16 mouse cellular contexts compared by ENCODE assay signal in the genomic region with DNA sequence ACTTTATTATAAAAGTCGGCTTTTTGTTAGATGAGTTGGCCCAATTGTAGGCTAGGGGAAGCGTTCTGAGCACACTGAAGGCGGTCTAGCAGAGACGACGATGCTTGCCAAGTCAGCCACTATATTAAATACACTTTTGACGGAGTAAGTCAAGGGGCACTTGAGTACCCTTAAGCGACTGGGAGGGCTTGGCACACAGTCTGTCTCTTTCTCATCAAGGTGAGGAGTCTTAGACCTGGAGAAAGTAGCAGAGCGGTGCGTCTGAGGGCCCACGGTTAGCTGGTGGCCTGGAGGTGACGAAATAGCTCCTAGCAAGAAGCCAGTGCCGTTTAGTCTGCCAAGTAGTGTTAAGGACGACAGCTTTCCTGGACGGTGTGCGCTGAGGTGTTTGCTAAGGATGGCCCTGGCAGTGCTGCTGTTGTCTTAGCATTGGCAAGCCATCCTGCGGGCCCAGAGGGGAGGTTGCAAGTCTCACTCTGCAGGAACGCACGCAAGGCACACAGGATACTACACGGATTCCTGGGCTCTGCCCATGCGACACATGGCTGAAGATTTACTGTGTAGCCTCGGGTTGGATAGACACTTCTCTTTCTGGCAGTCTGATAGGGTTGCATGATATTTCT. TPM values are rescaled to one million over a fixed set of nuclear protein-coding genes. Genes with fewer than 3 reads are reported as not detected.
DNase-seq lines count a peak whose midpoint lies in the region; ATAC-seq and TF ChIP-seq lines count a peak whose summit lies in the region.
"Had no signal": no experiment of that assay in that cellular context is flagged by ENCODE, and none has a peak within 500 bp of the region (broad histone marks: within the 10 kb centered on the region; RNA-seq: fewer than 3 reads in every experiment).

No protein-coding gene starts in this region.

- no peak overlapping the region for H3K4me2 ChIP-seq in kidney, embryonic 14.5 days (replicated peaks; ENCODE audit: low read depth, low read length)
- H3K4me2 ChIP-seq in lung, embryonic 16.5 days (ENCODE audit: low read depth, low read length): no peak overlapping the region
- no peak overlapping the region for H3K4me2 ChIP-seq in forebrain, embryonic 11.5 days (ENCODE audit: low read depth, low read length, severe bottlenecking)
- H3K4me2 ChIP-seq: hindbrain, embryonic 15.5 days; limb, embryonic 12.5 days; neural tube, embryonic 15.5 days had no signal

- no peaks in the 10 kb centered on the region for H3K27me3 ChIP-seq in kidney, embryonic 14.5 days (ENCODE audit: control insufficient read depth, insufficient read depth, low read length)
- H3K27me3 ChIP-seq in E14TG2a.4 (ENCODE audit: insufficient read depth, low read length): no peaks in the 10 kb centered on the region; the same call in 1 of the 2 replicates
- no peaks in the 10 kb centered on the region for H3K27me3 ChIP-seq in lung, embryonic 16.5 days (ENCODE audit: control insufficient read depth, insufficient read depth, low read depth, low read length)
- H3K27me3 ChIP-seq in forebrain, embryonic 11.5 days (ENCODE audit: control insufficient read depth, insufficient read depth, low read length): no peaks in the 10 kb centered on the region
- H3K27me3 ChIP-seq: hindbrain, embryonic 15.5 days; limb, embryonic 12.5 days; neural tube, embryonic 15.5 days had no signal

- H3K9ac ChIP-seq in kidney, embryonic 14.5 days (ENCODE audit: low read depth, low read length): no peak overlapping the region
- no peak overlapping the region for H3K9ac ChIP-seq in lung, embryonic 16.5 days (ENCODE audit: low read length)
- no peak overlapping the region for H3K9ac ChIP-seq in forebrain, embryonic 11.5 days (ENCODE audit: low read length)
- H3K9ac ChIP-seq: forebrain, postnatal 0 days; hindbrain, embryonic 15.5 days; limb, embryonic 12.5 days; neural tube, embryonic 15.5 days had no signal

- DNase-seq in kidney, adult 18-20 months: no peak
- DNase-seq in adipocyte (ENCODE audit: low spot score): peak; percentile 77
- DNase-seq in forebrain, embryonic 11.5 days (ENCODE audit: low spot score): no peak
- DNase-seq: cerebellum, postnatal 25 days; forebrain, postnatal 0 days; heart, postnatal 10 days; layer of hippocampus, postnatal 36 days; retina, postnatal 1 day had no signal

- H3K9me3 ChIP-seq in kidney, embryonic 14.5 days (ENCODE audit: control insufficient read depth, low read length): no peaks in the 10 kb centered on the region
- peaks cover 10% of the 10 kb centered on the region for H3K9me3 ChIP-seq in E14TG2a.4 (ENCODE audit: low read length)
- H3K9me3 ChIP-seq in lung, embryonic 16.5 days (ENCODE audit: control insufficient read depth, low read length): no peaks in the 10 kb centered on the region
- no peaks in the 10 kb centered on the region for H3K9me3 ChIP-seq in forebrain, embryonic 11.5 days (ENCODE audit: control insufficient read depth, low read length)
- H3K9me3 ChIP-seq: hindbrain, embryonic 15.5 days; neural tube, embryonic 15.5 days had no signal

- H3K4me3 ChIP-seq in kidney, embryonic 14.5 days (ENCODE audit: low read length): no peak overlapping the region
- peak overlapping the region; percentile 41; the same call in 1 of the 2 replicates for H3K4me3 ChIP-seq in E14TG2a.4 (replicated peaks; ENCODE audit: low read length)
- H3K4me3 ChIP-seq in lung, embryonic 16.5 days (ENCODE audit: low read length): no peak overlapping the region
- no peak overlapping the region for H3K4me3 ChIP-seq in forebrain, embryonic 11.5 days (ENCODE audit: low read depth, low read length)
- H3K4me3 ChIP-seq: hindbrain, embryonic 15.5 days; limb, embryonic 12.5 days; neural tube, embryonic 15.5 days had no signal

- no peak for TF ChIP-seq CTCF in E14TG2a.4 (conservative IDR thresholded peaks at IDR 0.05; ENCODE audit: low read length)

- WGBS in kidney, embryonic 14.5 days: 62% methylated on average over 21 of the region's 21 CpGs
- 54% methylated on average over 21 of the region's 21 CpGs for WGBS in lung, embryonic 16.5 days
- WGBS in forebrain, embryonic 11.5 days: 92% methylated on average over 21 of the region's 21 CpGs

- H3K4me1 ChIP-seq in kidney, embryonic 14.5 days (ENCODE audit: control insufficient read depth, insufficient read depth, low read length): peaks cover 32% of the 10 kb centered on the region
- peaks cover 25% of the 10 kb centered on the region for H3K4me1 ChIP-seq in E14TG2a.4 (replicated peaks; ENCODE audit: low read depth, low read length)
- peaks cover 15% of the 10 kb centered on the region for H3K4me1 ChIP-seq in lung, embryonic 16.5 days (replicated peaks; ENCODE audit: control insufficient read depth, insufficient read depth, low read length)
- peaks cover 14% of the 10 kb centered on the region for H3K4me1 ChIP-seq in forebrain, embryonic 11.5 days (replicated peaks; ENCODE audit: control insufficient read depth, insufficient read depth, low read length)

- ATAC-seq in kidney, embryonic 14.5 days (ENCODE audit: low FRiP score, low TSS enrichment): peak; percentile 74; the same call in 1 of the 2 replicates
- peak; percentile 89 for ATAC-seq in lung, embryonic 16.5 days (ENCODE audit: low read depth)
- no peak for ATAC-seq in forebrain, embryonic 11.5 days (replicated peaks; ENCODE audit: low FRiP score)
- no peak for ATAC-seq in inflammation-experienced regulatory T-cells, adult 6 months
- ATAC-seq: forebrain, postnatal 0 days had no signal

- H3K36me3 ChIP-seq in kidney, embryonic 14.5 days (ENCODE audit: control insufficient read depth, insufficient read depth, low read length): 0 out of 2 replicates have a peak, but pooled peaks cover 4% of the 10 kb centered on the region
- no peaks in the 10 kb centered on the region for H3K36me3 ChIP-seq in E14TG2a.4 (ENCODE audit: insufficient read depth, low read length)
- no peaks in the 10 kb centered on the region for H3K36me3 ChIP-seq in lung, embryonic 16.5 days (ENCODE audit: control insufficient read depth, insufficient read depth, low read length)
- H3K36me3 ChIP-seq in forebrain, embryonic 11.5 days (ENCODE audit: control insufficient read depth, insufficient read depth, low read length): no peaks in the 10 kb centered on the region
- H3K36me3 ChIP-seq: hindbrain, embryonic 15.5 days; neural tube, embryonic 15.5 days had no signal

- H3K27ac ChIP-seq in kidney, embryonic 14.5 days (ENCODE audit: low read depth, low read length): no peak overlapping the region
- H3K27ac ChIP-seq in lung, embryonic 16.5 days (ENCODE audit: low read length): no peak overlapping the region
- no peak overlapping the region for H3K27ac ChIP-seq in forebrain, embryonic 11.5 days (ENCODE audit: low read depth, low read length)
- H3K27ac ChIP-seq: hindbrain, embryonic 15.5 days; limb, embryonic 12.5 days; macrophage; neural tube, embryonic 15.5 days had no signal

RNA-seq across cellular contexts. Expression of gene Tcf7l2, which starts 43.3 kb away (rescaled TPM):
- 65.8 and 80.8 TPM in 2 replicates for polyA plus RNA-seq in kidney, embryonic 14.5 days (2014; fragmentation: Nextera tagmentation; extraction: Ambion mirVana)
- 41.0 and 50.7 TPM in 2 replicates for polyA plus RNA-seq in lung, embryonic 16.5 days (2015; fragmentation: Nextera tagmentation; extraction: Ambion mirVana)
- 146 and 150 TPM in 2 replicates for polyA plus RNA-seq in forebrain, embryonic 11.5 days (2014; fragmentation: Nextera tagmentation; extraction: Ambion mirVana)
- polyA plus RNA-seq in inflammation-experienced regulatory T-cells, adult 6 months (2017; shearing (Covaris generic)): 1 to 10 TPM in 1 of 3 experiments, under 1 TPM in 2; 0.75 to 1.0 (median 0.88) TPM

Comparison
In these comparisons a context has a peak if more than half of its experiments do, and no peak if none do; other contexts are left out.
1. ATAC-seq: peak in kidney, embryonic 14.5 days (single experiment) and lung, embryonic 16.5 days (single experiment); none in forebrain, embryonic 11.5 days (single experiment) and inflammation-experienced regulatory T-cells, adult 6 months (single experiment).
2. RNA of gene Tcf7l2, which starts 43.3 kb away (polyA plus RNA-seq): 146 to 150 TPM in forebrain, embryonic 11.5 days, 65.8 to 80.8 TPM in kidney, embryonic 14.5 days and 41.0 to 50.7 TPM in lung, embryonic 16.5 days; 0.75 to 1.0 TPM in inflammation-experienced regulatory T-cells, adult 6 months; every median in the first group is over 10 times any median in the second.